In the genomic region with DNA sequence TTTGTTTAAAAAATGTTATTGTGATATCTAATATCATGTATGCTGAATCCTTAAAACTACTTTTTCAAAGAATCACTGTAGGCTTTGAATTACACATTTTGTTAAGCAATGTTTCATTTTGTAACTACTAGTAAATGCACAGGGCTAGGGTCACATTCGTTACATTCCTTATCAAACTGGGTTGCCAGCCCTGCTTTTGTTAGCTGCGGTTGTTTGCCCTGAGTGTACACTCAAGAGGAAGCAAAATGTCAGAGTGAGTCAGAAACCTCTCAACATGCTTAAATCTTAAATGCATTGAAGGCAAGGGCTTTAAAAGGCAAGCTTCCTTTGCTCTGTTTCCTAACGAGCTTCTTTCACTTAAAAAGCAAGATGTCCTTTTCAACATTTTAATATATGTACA, we compare ENCODE assay signal across 13 mouse cellular contexts.
"Had no signal": no experiment of that assay in that cellular context is flagged by ENCODE, and none has a peak within 500 bp of the region (broad histone marks: within the 10 kb centered on the region; RNA-seq: fewer than 3 reads in every experiment).

No protein-coding gene starts in this region.

- DNase-seq: kidney, adult 18-20 months; kidney, postnatal 10 days; lung, adult 2 months; lung, postnatal 10 days; thymus, adult 18-20 months; thymus, postnatal 14 days had no signal

- H3K4me1 ChIP-seq: liver, embryonic 15.5 days had no signal

- ATAC-seq: inflammation-experienced regulatory T-cells, adult 6 months; midbrain, embryonic 15.5 days had no signal

- H3K9ac ChIP-seq: liver, embryonic 15.5 days; midbrain, embryonic 15.5 days; neural tube, embryonic 12.5 days had no signal

- H3K9me3 ChIP-seq: limb, embryonic 10.5 days; liver, embryonic 15.5 days; midbrain, embryonic 15.5 days; neural tube, embryonic 12.5 days had no signal

- H3K4me2 ChIP-seq: liver, embryonic 11.5 days; liver, embryonic 15.5 days; midbrain, embryonic 15.5 days; neural tube, embryonic 12.5 days had no signal

- H3K27me3 ChIP-seq: liver, embryonic 15.5 days; midbrain, embryonic 15.5 days; neural tube, embryonic 12.5 days had no signal

- H3K36me3 ChIP-seq: limb, embryonic 10.5 days; liver, embryonic 15.5 days; midbrain, embryonic 15.5 days; neural tube, embryonic 12.5 days had no signal

- H3K27ac ChIP-seq: left cerebral cortex, adult 2 months; limb, embryonic 10.5 days; liver, embryonic 15.5 days; midbrain, embryonic 15.5 days; neural tube, embryonic 12.5 days had no signal

- H3K4me3 ChIP-seq: left cerebral cortex, adult 2 months; limb, embryonic 10.5 days; liver, embryonic 15.5 days; midbrain, embryonic 15.5 days; neural tube, embryonic 12.5 days had no signal
